Mouse (Mus musculus): ENCODE results near the gene Twf2. TPM values are rescaled to one million over a fixed set of nuclear protein-coding genes. Genes with fewer than 3 reads are reported as not detected.
A peak's percentile ranks its signal among the peaks of the same experiment; 100 is the strongest.

Gene Twf2
- total and polyA plus RNA-seq, 2 experiments: 4.7 to 6.2 TPM

DNA sequence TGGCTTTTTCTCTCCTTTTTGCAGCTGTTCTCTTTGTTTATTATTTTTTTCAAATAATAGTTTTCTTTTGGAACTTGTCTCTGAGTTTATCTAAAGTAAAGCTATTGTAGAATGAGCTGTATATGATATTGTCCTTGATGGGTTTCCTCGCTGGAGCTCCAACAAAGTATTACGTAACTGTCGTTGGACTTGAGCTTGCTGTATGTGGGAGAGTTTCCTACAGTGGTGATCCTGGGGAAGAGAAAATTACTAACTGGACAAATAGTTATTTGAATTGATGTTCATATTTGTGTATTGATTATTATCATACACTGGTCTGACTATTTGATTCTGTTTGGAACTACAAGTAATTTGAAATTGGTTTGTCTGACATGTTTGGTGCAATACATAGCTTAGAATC, 30.4 kb upstream of the Twf2 start:
- Histone ChIP-seq H3K27me3 (ENCODE audit: control insufficient read depth, insufficient read depth, low read length) (no peaks in the 10 kb centered on the region), H3K79me2 (ENCODE audit: control insufficient read depth, insufficient read depth, low read length) (peaks cover 19% of the 10 kb centered on the region), H3K4me3 (ENCODE audit: insufficient read depth, low read depth, low read length) (peak overlapping the region; percentile 36; the same call in 1 of the 2 replicates), H3K9ac (ENCODE audit: low read depth, low read length) (no peak overlapping the region), H3K36me3 (ENCODE audit: control insufficient read depth, insufficient read depth, low read length) (peaks cover 13% of the 10 kb centered on the region), H3K4me1 (ENCODE audit: control insufficient read depth, insufficient read depth, low read length) (peaks cover 14% of the 10 kb centered on the region), H3K27ac (replicated peaks; ENCODE audit: insufficient read depth, low read depth, low read length) (no peak overlapping the region)
- TF ChIP-seq CTCF (IDR thresholded peaks at IDR 0.05; ENCODE audit: low read depth, low read length): no peak
- no peak for TF ChIP-seq POLR2A (IDR thresholded peaks at IDR 0.05; ENCODE audit: extremely low read depth, insufficient read depth, low read length)
- peak; percentile 68 for DNase-seq (ENCODE audit: extremely low read depth, low read depth, low spot score)
- 2% methylated on average over 3 of the region's 3 CpGs for WGBS

DNA sequence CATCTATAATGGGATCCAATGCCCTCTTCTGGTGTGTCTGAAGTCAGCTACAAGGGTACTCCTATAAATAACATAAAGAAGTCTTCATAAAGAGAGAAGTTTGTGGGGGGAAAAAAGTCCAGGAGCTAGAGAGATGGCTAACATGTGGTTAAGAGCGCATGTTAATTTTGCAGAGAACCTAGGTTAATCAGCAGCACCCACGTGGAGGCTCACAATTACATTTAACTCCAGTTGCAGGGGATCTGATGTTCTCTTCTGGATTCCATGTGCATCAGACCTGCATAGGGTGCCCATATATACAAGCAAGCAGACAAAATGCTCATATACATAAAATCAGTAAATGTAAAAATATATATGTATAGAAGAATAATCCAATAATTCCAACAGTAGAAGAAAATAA, 29.5 kb upstream of the Twf2 start:
- Histone ChIP-seq H3K9ac (ENCODE audit: low read depth, low read length) (no peak overlapping the region), H3K79me2 (ENCODE audit: control insufficient read depth, insufficient read depth, low read length) (peaks cover 25% of the 10 kb centered on the region), H3K4me1 (ENCODE audit: control insufficient read depth, insufficient read depth, low read length) (peaks cover 14% of the 10 kb centered on the region), H3K27me3 (ENCODE audit: control insufficient read depth, insufficient read depth, low read length) (no peaks in the 10 kb centered on the region), H3K27ac (replicated peaks; ENCODE audit: insufficient read depth, low read depth, low read length) (no peak overlapping the region), H3K36me3 (ENCODE audit: control insufficient read depth, insufficient read depth, low read length) (peaks cover 21% of the 10 kb centered on the region), H3K4me3 (ENCODE audit: insufficient read depth, low read depth, low read length) (no peak overlapping the region)
- DNase-seq (ENCODE audit: extremely low read depth, low read depth, low spot score): no peak
- WGBS: 38% methylated on average over 2 of the region's 2 CpGs
- TF ChIP-seq CTCF (IDR thresholded peaks at IDR 0.05; ENCODE audit: low read depth, low read length) (no peak), POLR2A (IDR thresholded peaks at IDR 0.05; ENCODE audit: extremely low read depth, insufficient read depth, low read length) (no peak)

DNA sequence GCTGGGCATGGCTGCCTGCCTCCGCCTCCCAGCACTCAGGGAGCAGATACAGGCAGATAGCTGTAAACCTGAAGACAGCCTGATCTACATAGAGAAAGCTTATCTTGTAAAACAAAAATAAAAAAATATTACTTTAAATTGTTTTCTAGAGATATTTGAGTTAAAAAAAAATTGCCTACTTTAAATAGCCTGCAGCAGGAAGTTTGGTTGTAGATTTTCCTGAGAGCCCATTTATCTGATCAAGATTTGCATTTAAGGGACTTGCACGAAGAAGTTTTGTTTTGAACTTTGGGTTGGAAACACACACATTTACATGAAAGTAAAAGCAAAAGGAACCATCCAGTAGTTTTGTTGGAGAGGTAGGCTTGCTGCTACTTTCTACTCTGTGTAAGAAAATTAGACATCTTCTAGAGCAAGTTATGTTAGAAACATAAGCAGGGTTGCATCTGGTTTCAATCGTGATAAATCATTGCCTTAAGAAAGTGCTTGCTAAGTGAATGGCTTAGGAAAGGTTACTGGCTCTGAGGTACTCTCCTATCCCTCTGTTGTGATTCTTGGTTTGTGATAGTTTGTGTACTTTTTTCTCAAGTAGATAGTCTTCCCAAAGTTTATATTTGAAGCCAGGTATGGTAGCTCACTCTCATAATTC, 27.2 kb upstream of the Twf2 start:
- WGBS: 39% methylated on average over 3 of the region's 3 CpGs
- TF ChIP-seq CTCF (IDR thresholded peaks at IDR 0.05; ENCODE audit: low read depth, low read length) (no peak), POLR2A (IDR thresholded peaks at IDR 0.05; ENCODE audit: extremely low read depth, insufficient read depth, low read length) (no peak)
- peaks cover 12% of the 10 kb centered on the region for H3K4me1 ChIP-seq (ENCODE audit: control insufficient read depth, insufficient read depth, low read length)
- peaks cover 37% of the 10 kb centered on the region for H3K36me3 ChIP-seq (ENCODE audit: control insufficient read depth, insufficient read depth, low read length)
- no peak for DNase-seq (ENCODE audit: extremely low read depth, low read depth, low spot score)
- peaks cover 25% of the 10 kb centered on the region for H3K79me2 ChIP-seq (ENCODE audit: control insufficient read depth, insufficient read depth, low read length)
- no peak overlapping the region for H3K4me3 ChIP-seq (ENCODE audit: insufficient read depth, low read depth, low read length)
- no peak overlapping the region for H3K27ac ChIP-seq (replicated peaks; ENCODE audit: insufficient read depth, low read depth, low read length)
- H3K27me3 ChIP-seq (ENCODE audit: control insufficient read depth, insufficient read depth, low read length): no peaks in the 10 kb centered on the region
- H3K9ac ChIP-seq (ENCODE audit: low read depth, low read length): no peak overlapping the region

DNA sequence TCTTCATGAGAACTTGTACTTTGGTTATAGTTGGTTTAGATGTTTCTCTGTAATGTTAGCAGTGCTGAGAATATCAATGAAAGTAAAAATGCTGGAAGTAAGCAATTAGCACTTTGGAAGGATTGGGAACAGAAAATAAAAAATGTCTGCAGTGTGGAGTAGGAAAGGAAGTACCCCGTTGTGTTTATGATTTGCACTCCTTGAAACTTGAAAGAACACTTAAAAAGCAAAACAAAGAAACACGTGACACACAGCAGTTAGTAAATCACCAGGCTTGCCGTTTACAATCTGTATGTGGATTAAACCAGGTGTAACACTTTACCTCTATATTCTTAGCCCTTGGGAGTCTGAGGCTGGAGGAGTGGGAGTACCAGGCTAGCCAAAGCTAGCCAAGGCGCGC, 26.1 kb upstream of the Twf2 start:
- no peak overlapping the region for H3K27ac ChIP-seq (replicated peaks; ENCODE audit: insufficient read depth, low read depth, low read length)
- no peak overlapping the region for H3K4me3 ChIP-seq (ENCODE audit: insufficient read depth, low read depth, low read length)
- 80% methylated on average over 5 of the region's 5 CpGs for WGBS
- no peak for DNase-seq (ENCODE audit: extremely low read depth, low read depth, low spot score)
- peaks cover 48% of the 10 kb centered on the region for H3K36me3 ChIP-seq (ENCODE audit: control insufficient read depth, insufficient read depth, low read length)
- no peak overlapping the region for H3K9ac ChIP-seq (ENCODE audit: low read depth, low read length)
- H3K79me2 ChIP-seq (ENCODE audit: control insufficient read depth, insufficient read depth, low read length): peaks cover 25% of the 10 kb centered on the region
- TF ChIP-seq CTCF (IDR thresholded peaks at IDR 0.05; ENCODE audit: low read depth, low read length): no peak
- TF ChIP-seq POLR2A (IDR thresholded peaks at IDR 0.05; ENCODE audit: extremely low read depth, insufficient read depth, low read length): no peak
- no peaks in the 10 kb centered on the region for H3K27me3 ChIP-seq (ENCODE audit: control insufficient read depth, insufficient read depth, low read length)
- peaks cover 12% of the 10 kb centered on the region for H3K4me1 ChIP-seq (ENCODE audit: control insufficient read depth, insufficient read depth, low read length)

DNA sequence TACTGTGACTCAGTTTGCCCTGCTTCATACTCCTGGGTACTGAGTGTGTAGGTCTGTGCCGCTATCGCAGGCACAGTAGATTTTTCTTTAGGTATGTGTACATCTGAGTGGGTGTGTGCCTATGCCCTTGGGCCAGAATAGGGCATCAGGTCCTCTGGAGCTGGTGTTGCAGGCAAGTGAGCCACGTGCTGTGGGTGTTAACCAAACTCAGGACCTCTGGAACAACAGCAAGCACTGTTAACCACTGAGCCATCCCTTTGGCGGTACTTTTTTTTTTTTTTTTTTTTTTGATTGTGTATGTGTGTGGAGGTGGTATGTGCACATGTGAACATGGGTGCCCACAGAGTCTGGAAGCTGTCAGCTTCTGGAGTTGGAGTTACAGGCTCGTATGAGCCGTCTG, 25.1 kb upstream of the Twf2 start:
- Histone ChIP-seq H3K27ac (replicated peaks; ENCODE audit: insufficient read depth, low read depth, low read length) (no peak overlapping the region), H3K4me3 (ENCODE audit: insufficient read depth, low read depth, low read length) (no peak overlapping the region), H3K79me2 (ENCODE audit: control insufficient read depth, insufficient read depth, low read length) (peaks cover 25% of the 10 kb centered on the region), H3K27me3 (ENCODE audit: control insufficient read depth, insufficient read depth, low read length) (no peaks in the 10 kb centered on the region), H3K36me3 (ENCODE audit: control insufficient read depth, insufficient read depth, low read length) (peaks cover 58% of the 10 kb centered on the region), H3K4me1 (ENCODE audit: control insufficient read depth, insufficient read depth, low read length) (peaks cover 12% of the 10 kb centered on the region), H3K9ac (ENCODE audit: low read depth, low read length) (no peak overlapping the region)
- 76% methylated on average over 6 of the region's 6 CpGs for WGBS
- no peak for DNase-seq (ENCODE audit: extremely low read depth, low read depth, low spot score)
- TF ChIP-seq CTCF (IDR thresholded peaks at IDR 0.05; ENCODE audit: low read depth, low read length): no peak
- TF ChIP-seq POLR2A (IDR thresholded peaks at IDR 0.05; ENCODE audit: extremely low read depth, insufficient read depth, low read length): no peak

DNA sequence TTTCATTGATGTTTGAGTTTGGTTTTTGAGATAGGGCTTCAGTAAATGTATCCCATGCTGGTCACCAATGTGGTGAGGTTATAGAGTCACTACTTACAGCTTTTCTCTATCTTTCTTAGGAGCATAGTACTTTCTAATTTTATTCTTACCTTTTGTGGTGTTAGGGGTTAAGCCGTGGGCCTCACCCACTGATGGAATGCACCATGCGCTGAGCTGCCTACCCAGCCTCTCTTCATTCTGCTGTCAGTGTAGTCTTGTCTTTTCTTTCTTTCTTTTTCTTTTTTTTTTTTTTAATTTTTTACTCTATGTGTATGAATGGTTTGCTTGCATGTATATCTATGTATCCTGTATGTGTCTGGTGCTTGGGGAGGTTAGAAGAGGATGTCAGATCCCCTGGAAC, 23.5 kb upstream of the Twf2 start:
- 85% methylated on average over 2 of the region's 2 CpGs for WGBS
- Histone ChIP-seq H3K27ac (replicated peaks; ENCODE audit: insufficient read depth, low read depth, low read length) (no peak overlapping the region), H3K4me1 (ENCODE audit: control insufficient read depth, insufficient read depth, low read length) (peaks cover 2% of the 10 kb centered on the region), H3K27me3 (ENCODE audit: control insufficient read depth, insufficient read depth, low read length) (no peaks in the 10 kb centered on the region), H3K9ac (ENCODE audit: low read depth, low read length) (no peak overlapping the region), H3K79me2 (ENCODE audit: control insufficient read depth, insufficient read depth, low read length) (peaks cover 20% of the 10 kb centered on the region), H3K36me3 (ENCODE audit: control insufficient read depth, insufficient read depth, low read length) (peaks cover 73% of the 10 kb centered on the region), H3K4me3 (ENCODE audit: insufficient read depth, low read depth, low read length) (no peak overlapping the region)
- no peak for TF ChIP-seq CTCF (IDR thresholded peaks at IDR 0.05; ENCODE audit: low read depth, low read length)
- no peak for TF ChIP-seq POLR2A (IDR thresholded peaks at IDR 0.05; ENCODE audit: extremely low read depth, insufficient read depth, low read length)
- no peak for DNase-seq (ENCODE audit: extremely low read depth, low read depth, low spot score)

All from liver, adult 2 months (tissue).